Mouse (Mus musculus): ENCODE results near the gene Plekha8. TPM values are rescaled to one million over a fixed set of nuclear protein-coding genes. Genes with fewer than 3 reads are reported as not detected.

Gene Plekha8
- total RNA-seq (2021), result 10 to 100 TPM; 15.8 to 17.6 TPM
- long read RNA-seq, experiment 1, full-length matches to known transcripts, result 17 of 21 reads
- long read RNA-seq, experiment 1, partial matches to known transcripts, result 2 of 21 reads
- long read RNA-seq, experiment 1, other reads (novel, unspliced or antisense), result 2 of 21 reads
- long read RNA-seq, experiment 2, full-length matches to known transcripts, result 6 of 6 reads
- long read RNA-seq, experiment 2, partial matches to known transcripts, result 0 of 6 reads
- long read RNA-seq, experiment 2, other reads (novel, unspliced or antisense), result 0 of 6 reads

GRCm38 (mm10) chr6:54594469-54595329, at the start of gene Plekha8:
Gene Plekha8, plus strand, starts transcription at chr6:54595111.
- peak; percentile 96 for DNase-seq

- peak; percentile 45 for DNase-seq
Measured at GRCm38 (mm10) chr6:54548314-54549019, 46.4 kb upstream of the Plekha8 start.

GRCm38 (mm10) chr6:54549311-54549710, 45.6 kb upstream of the Plekha8 start:
- no peak for DNase-seq

GRCm38 (mm10) chr6:54550801-54551323, 44.0 kb upstream of the Plekha8 start:
- DNase-seq, result no peak

GRCm38 (mm10) chr6:54552721-54553413, 42.0 kb upstream of the Plekha8 start:
- DNase-seq, result no peak

- no peak for DNase-seq
Measured at GRCm38 (mm10) chr6:54553632-54554031, 41.3 kb upstream of the Plekha8 start.

GRCm38 (mm10) chr6:54554341-54555110, 40.4 kb upstream of the Plekha8 start:
- no peak for DNase-seq

GRCm38 (mm10) chr6:54555816-54556215, 39.1 kb upstream of the Plekha8 start:
- no peak for DNase-seq

GRCm38 (mm10) chr6:54557671-54558070, 37.2 kb upstream of the Plekha8 start:
- no peak for DNase-seq

GRCm38 (mm10) chr6:54558466-54558865, 36.4 kb upstream of the Plekha8 start:
- DNase-seq, result no peak

- no peak for DNase-seq
Measured at GRCm38 (mm10) chr6:54562018-54562809, 32.7 kb upstream of the Plekha8 start.

- no peak for DNase-seq
Measured at GRCm38 (mm10) chr6:54563561-54563960, 31.4 kb upstream of the Plekha8 start.

GRCm38 (mm10) chr6:54564506-54564991, 30.4 kb upstream of the Plekha8 start:
- no peak for DNase-seq

- no peak for DNase-seq
Measured at GRCm38 (mm10) chr6:54565012-54565411, 29.9 kb upstream of the Plekha8 start.

GRCm38 (mm10) chr6:54565665-54566545, 29.0 kb upstream of the Plekha8 start, which contains the start of gene Scrn1:
Gene Scrn1, minus strand, starts transcription at chr6:54566489.
- peak; percentile 72 for DNase-seq

GRCm38 (mm10) chr6:54566546-54566919, 28.4 kb upstream of the Plekha8 start:
- no peak for DNase-seq

GRCm38 (mm10) chr6:54569776-54570175, 25.1 kb upstream of the Plekha8 start:
- no peak for DNase-seq

- DNase-seq, result no peak
Measured at GRCm38 (mm10) chr6:54573218-54573955, 21.5 kb upstream of the Plekha8 start.
